Mouse (Mus musculus): ENCODE measurements around the gene Tmem132d. TPM values are rescaled to one million over a fixed set of nuclear protein-coding genes. Genes with fewer than 3 reads are reported as not detected.
"Not testable (repeated sequence)": the region's sequence is repeated elsewhere in the genome, so short reads cannot be mapped to it uniquely, and the experiment has no call there.

Gene Tmem132d
- polyA plus RNA-seq, 1 experiment = not detected

- Histone ChIP-seq H3K27me3 (replicated peaks; ENCODE audit: control insufficient read depth, insufficient read depth, low read length) (no peaks in the 10 kb centered on the region), H3K4me1 (ENCODE audit: control insufficient read depth, insufficient read depth, low read length) (no peaks in the 10 kb centered on the region), H3K27ac (ENCODE audit: insufficient read depth, low read depth, low read length) (no peak overlapping the region), H3K36me3 (ENCODE audit: control insufficient read depth, insufficient read depth, low read length) (no peaks in the 10 kb centered on the region), H3K4me3 (ENCODE audit: insufficient read depth, low read depth, low read length) (no peak overlapping the region)
- no peak for TF ChIP-seq CTCF (conservative IDR thresholded peaks at IDR 0.05; ENCODE audit: insufficient read depth, insufficient read length, low read depth, low read length)
- no peak for TF ChIP-seq POLR2A (IDR thresholded peaks at IDR 0.05; ENCODE audit: low read depth, low read length)
- 68% methylated on average over 5 of the region's 5 CpGs for WGBS
- no peak for DNase-seq
These were observed 442.1 kb downstream of the Tmem132d start for GRCm38 (mm10) chr5:127990826-127991225.

- not testable (repeated sequence) for H3K4me1 ChIP-seq (ENCODE audit: control insufficient read depth, insufficient read depth, low read length); DNase-seq; H3K36me3 ChIP-seq (ENCODE audit: control insufficient read depth, insufficient read depth, low read length); H3K27ac ChIP-seq (ENCODE audit: insufficient read depth, low read depth, low read length); H3K27me3 ChIP-seq (replicated peaks; ENCODE audit: control insufficient read depth, insufficient read depth, low read length); H3K4me3 ChIP-seq (ENCODE audit: insufficient read depth, low read depth, low read length)
- 53% methylated on average over 6 of the region's 6 CpGs for WGBS
These were observed 452.9 kb downstream of the Tmem132d start for GRCm38 (mm10) chr5:127980003-127980358.

GRCm38 (mm10) chr5:127979329-127980002, 453.4 kb downstream of the Tmem132d start:
- no peaks in the 10 kb centered on the region for H3K36me3 ChIP-seq (ENCODE audit: control insufficient read depth, insufficient read depth, low read length)
- DNase-seq = peak; percentile 7
- H3K4me3 ChIP-seq (ENCODE audit: insufficient read depth, low read depth, low read length) = no peak overlapping the region
- TF ChIP-seq CTCF (conservative IDR thresholded peaks at IDR 0.05; ENCODE audit: insufficient read depth, insufficient read length, low read depth, low read length) (no peak), POLR2A (IDR thresholded peaks at IDR 0.05; ENCODE audit: low read depth, low read length) (no peak)
- H3K4me1 ChIP-seq (ENCODE audit: control insufficient read depth, insufficient read depth, low read length) = no peaks in the 10 kb centered on the region
- WGBS = 40% methylated on average over 6 of the region's 6 CpGs
- no peak overlapping the region for H3K27ac ChIP-seq (ENCODE audit: insufficient read depth, low read depth, low read length)
- no peaks in the 10 kb centered on the region for H3K27me3 ChIP-seq (replicated peaks; ENCODE audit: control insufficient read depth, insufficient read depth, low read length)

- Histone ChIP-seq H3K36me3 (ENCODE audit: control insufficient read depth, insufficient read depth, low read length) (no peaks in the 10 kb centered on the region), H3K27me3 (replicated peaks; ENCODE audit: control insufficient read depth, insufficient read depth, low read length) (no peaks in the 10 kb centered on the region), H3K27ac (ENCODE audit: insufficient read depth, low read depth, low read length) (no peak overlapping the region), H3K4me3 (ENCODE audit: insufficient read depth, low read depth, low read length) (no peak overlapping the region), H3K4me1 (ENCODE audit: control insufficient read depth, insufficient read depth, low read length) (no peaks in the 10 kb centered on the region)
- no peak for TF ChIP-seq POLR2A (IDR thresholded peaks at IDR 0.05; ENCODE audit: low read depth, low read length)
- TF ChIP-seq CTCF (conservative IDR thresholded peaks at IDR 0.05; ENCODE audit: insufficient read depth, insufficient read length, low read depth, low read length) = no peak
- WGBS = 50% methylated on average over 10 of the region's 10 CpGs
- peak; percentile 2 for DNase-seq
These were observed 456.2 kb downstream of the Tmem132d start for GRCm38 (mm10) chr5:127976661-127977060.

- Histone ChIP-seq H3K36me3 (ENCODE audit: control insufficient read depth, insufficient read depth, low read length) (no peaks in the 10 kb centered on the region), H3K4me3 (ENCODE audit: insufficient read depth, low read depth, low read length) (no peak overlapping the region), H3K4me1 (ENCODE audit: control insufficient read depth, insufficient read depth, low read length) (no peaks in the 10 kb centered on the region), H3K27ac (ENCODE audit: insufficient read depth, low read depth, low read length) (no peak overlapping the region), H3K27me3 (replicated peaks; ENCODE audit: control insufficient read depth, insufficient read depth, low read length) (no peaks in the 10 kb centered on the region)
- no peak for DNase-seq
- no peak for TF ChIP-seq POLR2A (IDR thresholded peaks at IDR 0.05; ENCODE audit: low read depth, low read length)
- no peak for TF ChIP-seq CTCF (conservative IDR thresholded peaks at IDR 0.05; ENCODE audit: insufficient read depth, insufficient read length, low read depth, low read length)
- WGBS = 82% methylated on average over 3 of the region's 3 CpGs
These were observed 467.2 kb downstream of the Tmem132d start for GRCm38 (mm10) chr5:127965700-127966099.

GRCm38 (mm10) chr5:127962656-127963055, 470.2 kb downstream of the Tmem132d start:
- TF ChIP-seq POLR2A (IDR thresholded peaks at IDR 0.05; ENCODE audit: low read depth, low read length) (no peak), CTCF (conservative IDR thresholded peaks at IDR 0.05; ENCODE audit: insufficient read depth, insufficient read length, low read depth, low read length) (no peak)
- no peak for DNase-seq
- Histone ChIP-seq H3K36me3 (ENCODE audit: control insufficient read depth, insufficient read depth, low read length) (no peaks in the 10 kb centered on the region), H3K4me1 (ENCODE audit: control insufficient read depth, insufficient read depth, low read length) (no peaks in the 10 kb centered on the region), H3K27me3 (replicated peaks; ENCODE audit: control insufficient read depth, insufficient read depth, low read length) (no peaks in the 10 kb centered on the region; the same call in 1 of the 2 replicates), H3K27ac (ENCODE audit: insufficient read depth, low read depth, low read length) (no peak overlapping the region), H3K4me3 (ENCODE audit: insufficient read depth, low read depth, low read length) (no peak overlapping the region)
- 87% methylated on average over 4 of the region's 4 CpGs for WGBS

- WGBS = 77% methylated on average over 17 of the region's 17 CpGs
- TF ChIP-seq CTCF (conservative IDR thresholded peaks at IDR 0.05; ENCODE audit: insufficient read depth, insufficient read length, low read depth, low read length) = no peak
- TF ChIP-seq POLR2A (IDR thresholded peaks at IDR 0.05; ENCODE audit: low read depth, low read length) = no peak
- no peak for DNase-seq
These were observed 476.3 kb downstream of the Tmem132d start for GRCm38 (mm10) chr5:127956511-127957097.

More at GRCm38 (mm10) chr5:127956511-127957097, 476.3 kb downstream of the Tmem132d start:
- no peaks in the 10 kb centered on the region for H3K36me3 ChIP-seq (ENCODE audit: control insufficient read depth, insufficient read depth, low read length)
- no peak overlapping the region for H3K27ac ChIP-seq (ENCODE audit: insufficient read depth, low read depth, low read length)
- H3K27me3 ChIP-seq (replicated peaks; ENCODE audit: control insufficient read depth, insufficient read depth, low read length) = no peaks in the 10 kb centered on the region; the same call in 1 of the 2 replicates
- no peak overlapping the region for H3K4me3 ChIP-seq (ENCODE audit: insufficient read depth, low read depth, low read length)
- no peaks in the 10 kb centered on the region; the same call in 1 of the 2 replicates for H3K4me1 ChIP-seq (ENCODE audit: control insufficient read depth, insufficient read depth, low read length)
